Mouse (Mus musculus) MEL (cell line): Measurements from ENCODE around the gene Gmds. TPM values are rescaled to one million over a fixed set of nuclear protein-coding genes. Genes with fewer than 3 reads are reported as not detected.

ENCODE experiments used
- DNase-seq: peaks from one replicate; pipeline ENCODE4 v3.0.0; 2011; ENCODE audit warnings: low read depth, low spot score
- H3K27ac ChIP-seq: 2 replicates; pipeline ENCODE4 v1.5.1; 2012; ENCODE audit warnings: low read depth, mild to moderate bottlenecking, control low read depth, low read length, moderate library complexity; ENCODE audit not compliant: control insufficient read depth
- H3K27me3 ChIP-seq, 2 experiments: fragments of 150-350 bp in 1 of 2; sonication (generic) in 1 of 2; 2 replicates each; pipeline ENCODE4 v1.6.1; 2012; ENCODE audit warnings: low read length in 2 of 2, mild to moderate bottlenecking in 2 of 2, improper control_type of control experiment in 1 of 2, moderate library complexity in 1 of 2; ENCODE audit not compliant: insufficient read depth in 2 of 2, control insufficient read depth in 1 of 2
- H3K36me3 ChIP-seq, 2 experiments: 2 replicates each; pipeline ENCODE4 v1.6.1; 2012 to 2014; ENCODE audit warnings: low read length in 2 of 2, improper control_type of control experiment in 1 of 2, inconsistent platforms in 1 of 2, mild to moderate bottlenecking in 1 of 2; ENCODE audit not compliant: insufficient read depth in 2 of 2, control insufficient read depth in 1 of 2
- H3K4me1 ChIP-seq, 2 experiments: fragments of 150-350 bp in 1 of 2; sonication (generic) in 1 of 2; 2 replicates each; pipeline ENCODE4 v1.6.1; 2012; ENCODE audit warnings: low read length in 2 of 2, improper control_type of control experiment in 1 of 2, mild to moderate bottlenecking in 1 of 2; ENCODE audit not compliant: insufficient read depth in 2 of 2, control insufficient read depth in 1 of 2
- H3K4me3 ChIP-seq, 2 experiments: fragments of 150-350 bp in 1 of 2; sonication (generic) in 1 of 2; 2 replicates each; pipeline ENCODE4 v1.5.1; 2012; ENCODE audit warnings: low read depth in 2 of 2, low read length in 2 of 2, mild to moderate bottlenecking in 2 of 2, moderate library complexity in 2 of 2, control low read depth in 1 of 2, improper control_type of control experiment in 1 of 2; ENCODE audit not compliant: control insufficient read depth in 1 of 2, insufficient read depth in 1 of 2
- H3K79me2 ChIP-seq: 2 replicates; pipeline ENCODE4 v1.6.1; 2012; ENCODE audit warnings: mild to moderate bottlenecking, low read length, moderate library complexity; ENCODE audit not compliant: control insufficient read depth, poor library complexity, insufficient read depth
- H3K9ac ChIP-seq: 2 replicates; pipeline ENCODE4 v1.6.1; 2012; ENCODE audit warnings: low read depth, mild to moderate bottlenecking, control low read depth, low read length, moderate library complexity; ENCODE audit not compliant: control insufficient read depth, poor library complexity, severe bottlenecking
- H3K9me3 ChIP-seq: fragments of 150-350 bp; sonication (generic); replicated peaks from 2 replicates; pipeline ENCODE4 v1.6.1; 2012; ENCODE audit warnings: mild to moderate bottlenecking, low read length, improper control_type of control experiment, moderate library complexity; ENCODE audit not compliant: insufficient read depth
- BHLHE40 ChIP-seq: IDR thresholded peaks from 2 replicates; pipeline ENCODE4 v1.6.1; 2012; ENCODE audit warnings: low read depth, mild to moderate bottlenecking, inconsistent platforms, low read length, improper control_type of control experiment, borderline replicate concordance
- CTCF ChIP-seq, 3 experiments: IDR thresholded peaks in 2 of 3; conservative IDR thresholded peaks in 1 of 3; 2 replicates each; pipeline ENCODE4 v1.5.1; 2011 to 2012; ENCODE audit warnings: low read length in 3 of 3, low read depth in 2 of 3, mild to moderate bottlenecking in 2 of 3, improper control_type of control experiment in 1 of 3, inconsistent platforms in 1 of 3, mixed read lengths in 1 of 3, moderate library complexity in 1 of 3; ENCODE audit not compliant: control insufficient read depth in 1 of 3, insufficient read depth in 1 of 3, poor library complexity in 1 of 3, severe bottlenecking in 1 of 3
- ELF1 ChIP-seq: IDR thresholded peaks from 2 replicates; pipeline ENCODE4 v1.6.1; 2014; ENCODE audit warnings: low read depth, mild to moderate bottlenecking, inconsistent platforms, low read length, improper control_type of control experiment, moderate library complexity
- EP300 ChIP-seq, 2 experiments: IDR thresholded peaks; 2 replicates each; pipeline ENCODE4 v1.6.1; 2011; ENCODE audit warnings: improper control_type of control experiment in 2 of 2, low read length in 2 of 2, low read depth in 1 of 2, mild to moderate bottlenecking in 1 of 2
- ETS1 ChIP-seq: IDR thresholded peaks from 2 replicates; pipeline ENCODE4 v1.6.1; 2012; ENCODE audit warnings: low read depth, mild to moderate bottlenecking, inconsistent platforms, low read length, improper control_type of control experiment, moderate library complexity
- HCFC1 ChIP-seq: IDR thresholded peaks from 2 replicates; pipeline ENCODE4 v1.6.1; 2012; ENCODE audit warnings: low read depth, mild to moderate bottlenecking, inconsistent platforms, low read length, improper control_type of control experiment, moderate library complexity
- JUND ChIP-seq: IDR thresholded peaks from 2 replicates; pipeline ENCODE4 v1.6.1; 2011; ENCODE audit warnings: low read depth, mild to moderate bottlenecking, improper control_type of control experiment, low read length
- MAZ ChIP-seq: IDR thresholded peaks from 2 replicates; pipeline ENCODE4 v1.6.1; 2012; ENCODE audit warnings: low read depth, mild to moderate bottlenecking, inconsistent platforms, low read length, improper control_type of control experiment
- MEF2A ChIP-seq: IDR thresholded peaks from 2 replicates; pipeline ENCODE4 v1.6.1; 2014; ENCODE audit warnings: low read depth, mild to moderate bottlenecking, inconsistent platforms, low read length, improper control_type of control experiment; ENCODE audit not compliant: poor library complexity, insufficient replicate concordance, severe bottlenecking; ENCODE audit errors: extremely low read depth
- MXI1 ChIP-seq: IDR thresholded peaks from 2 replicates; pipeline ENCODE4 v1.6.1; 2011; ENCODE audit warnings: mild to moderate bottlenecking, low read depth, low read length, improper control_type of control experiment
- MYB ChIP-seq: IDR thresholded peaks from 2 replicates; pipeline ENCODE4 v1.6.1; 2011; ENCODE audit warnings: mild to moderate bottlenecking, low read depth, low read length, improper control_type of control experiment
- NELFE ChIP-seq: IDR thresholded peaks from 2 replicates; pipeline ENCODE4 v1.6.1; 2011; ENCODE audit warnings: low read depth, low read length, improper control_type of control experiment
- NRF1 ChIP-seq: IDR thresholded peaks from 2 replicates; pipeline ENCODE4 v1.6.1; 2014; ENCODE audit warnings: low read depth, mild to moderate bottlenecking, inconsistent platforms, low read length, improper control_type of control experiment, moderate library complexity; ENCODE audit not compliant: poor library complexity, insufficient read depth, severe bottlenecking
- RCOR1 ChIP-seq: IDR thresholded peaks from 2 replicates; pipeline ENCODE4 v1.6.1; 2012; ENCODE audit warnings: low read depth, mild to moderate bottlenecking, inconsistent platforms, low read length, improper control_type of control experiment
- TAL1 ChIP-seq: IDR thresholded peaks from 2 replicates; pipeline ENCODE4 v1.6.1; 2012; ENCODE audit warnings: mild to moderate bottlenecking, inconsistent platforms, low read length, moderate library complexity, mixed read lengths
- TCF12 ChIP-seq: IDR thresholded peaks from 2 replicates; pipeline ENCODE4 v1.6.1; 2014; ENCODE audit warnings: low read depth, mild to moderate bottlenecking, inconsistent platforms, low read length, improper control_type of control experiment, moderate library complexity
- USF1 ChIP-seq: IDR thresholded peaks from 2 replicates; pipeline ENCODE4 v1.6.1; 2014; ENCODE audit warnings: low read depth, mild to moderate bottlenecking, inconsistent platforms, low read length, improper control_type of control experiment, moderate library complexity
- USF2 ChIP-seq, 2 experiments: IDR thresholded peaks; 2 replicates each; pipeline ENCODE4 v1.6.1; 2011 to 2012; ENCODE audit warnings: improper control_type of control experiment in 2 of 2, low read length in 2 of 2, borderline replicate concordance in 1 of 2, inconsistent platforms in 1 of 2, low read depth in 1 of 2, mild to moderate bottlenecking in 1 of 2; ENCODE audit not compliant: insufficient read depth in 1 of 2
- ZMIZ1 ChIP-seq: IDR thresholded peaks from 2 replicates; pipeline ENCODE4 v1.6.1; 2012; ENCODE audit warnings: low read depth, mild to moderate bottlenecking, inconsistent platforms, low read length, improper control_type of control experiment, moderate library complexity
- polyA plus RNA-seq, 2 experiments: library from polyadenylated mRNA; stranded (reverse) in 1 of 2; unstranded in 1 of 2; fragments of >175 nt in 1 of 2; fragments of >200 nt in 1 of 2; gene quantifications; 2 replicates each; pipeline versions ENCODE4 v1.2.1 to v1.2.4; 2012; ENCODE audit warnings: low replicate concordance in 2 of 2, low read depth in 1 of 2; ENCODE audit not compliant: insufficient read length in 2 of 2, insufficient read depth in 1 of 2, missing spikeins in 1 of 2
- total RNA-seq: library from RNA; depleted of rRNA; stranded (reverse); fragments of 300-350 nt; gene quantifications from 2 replicates; pipeline ENCODE4 v1.2.3, GENCODE M21; 2012

Gene Gmds
- total and polyA plus RNA-seq, 3 experiments = 17.4 to 32.2 TPM; not detected in 1

- Histone ChIP-seq H3K79me2 (no peaks in the 10 kb centered on the region), H3K27me3 (no peaks in the 10 kb centered on the region), H3K4me1 (peaks cover 0 to 6% of the 10 kb centered on the region in 2 experiments; a peak in 2 of 4 replicates), H3K27ac (no peak overlapping the region), H3K36me3 (peaks cover 0 to 2% of the 10 kb centered on the region in 2 experiments; a peak in 1 of 4 replicates), H3K9me3 (no peaks in the 10 kb centered on the region), H3K9ac (no peak overlapping the region), H3K4me3 (no peak overlapping the region)
- TF ChIP-seq ZMIZ1 (no peak), NRF1 (no peak), ELF1 (no peak), EP300 (IDR thresholded peaks at IDR 0.05; ENCODE audit: low read depth in 1 of 2, low read length in 2 of 2) (no peak), TCF12 (no peak), MEF2A (no peak), HCFC1 (no peak), JUND (no peak), MYB (no peak), MXI1 (no peak), BHLHE40 (no peak), RCOR1 (no peak)
- DNase-seq = no peak
Observed at GRCm38 (mm10) chr13:31798075-31798474, 540.5 kb downstream of the Gmds start.

GRCm38 (mm10) chr13:31797346-31797745, 541.2 kb downstream of the Gmds start:
- Histone ChIP-seq H3K9me3 (no peaks in the 10 kb centered on the region), H3K27me3 (no peaks in the 10 kb centered on the region), H3K36me3 (peaks cover 0 to 2% of the 10 kb centered on the region in 2 experiments; a peak in 1 of 4 replicates), H3K9ac (no peak overlapping the region), H3K4me1 (peaks cover 0 to 6% of the 10 kb centered on the region in 2 experiments; a peak in 2 of 4 replicates), H3K79me2 (no peaks in the 10 kb centered on the region), H3K27ac (no peak overlapping the region), H3K4me3 (no peak overlapping the region)
- TF ChIP-seq TAL1 (no peak), CTCF (IDR thresholded peaks at IDR 0.05 in 2 of 3, conservative IDR thresholded peaks at IDR 0.05 in 1 of 3; ENCODE audit: control insufficient read depth in 1 of 3, insufficient read depth in 1 of 3, low read depth in 2 of 3, low read length in 3 of 3, poor library complexity in 1 of 3, severe bottlenecking in 1 of 3) (no peak), ETS1 (no peak), ZMIZ1 (no peak), HCFC1 (no peak), USF2 (IDR thresholded peaks at IDR 0.05; ENCODE audit: borderline replicate concordance in 1 of 2, insufficient read depth in 1 of 2, low read depth in 1 of 2, low read length in 2 of 2) (no peak), NELFE (no peak), USF1 (no peak), MAZ (no peak), JUND (no peak)
- no peak for DNase-seq
